Mouse (Mus musculus): ENCODE results near the gene Spem2. TPM values are rescaled to one million over a fixed set of nuclear protein-coding genes. Genes with fewer than 3 reads are reported as not detected.

Spem2 gene
- total RNA-seq, 2 experiments from 2014 or later: not detected

DNA sequence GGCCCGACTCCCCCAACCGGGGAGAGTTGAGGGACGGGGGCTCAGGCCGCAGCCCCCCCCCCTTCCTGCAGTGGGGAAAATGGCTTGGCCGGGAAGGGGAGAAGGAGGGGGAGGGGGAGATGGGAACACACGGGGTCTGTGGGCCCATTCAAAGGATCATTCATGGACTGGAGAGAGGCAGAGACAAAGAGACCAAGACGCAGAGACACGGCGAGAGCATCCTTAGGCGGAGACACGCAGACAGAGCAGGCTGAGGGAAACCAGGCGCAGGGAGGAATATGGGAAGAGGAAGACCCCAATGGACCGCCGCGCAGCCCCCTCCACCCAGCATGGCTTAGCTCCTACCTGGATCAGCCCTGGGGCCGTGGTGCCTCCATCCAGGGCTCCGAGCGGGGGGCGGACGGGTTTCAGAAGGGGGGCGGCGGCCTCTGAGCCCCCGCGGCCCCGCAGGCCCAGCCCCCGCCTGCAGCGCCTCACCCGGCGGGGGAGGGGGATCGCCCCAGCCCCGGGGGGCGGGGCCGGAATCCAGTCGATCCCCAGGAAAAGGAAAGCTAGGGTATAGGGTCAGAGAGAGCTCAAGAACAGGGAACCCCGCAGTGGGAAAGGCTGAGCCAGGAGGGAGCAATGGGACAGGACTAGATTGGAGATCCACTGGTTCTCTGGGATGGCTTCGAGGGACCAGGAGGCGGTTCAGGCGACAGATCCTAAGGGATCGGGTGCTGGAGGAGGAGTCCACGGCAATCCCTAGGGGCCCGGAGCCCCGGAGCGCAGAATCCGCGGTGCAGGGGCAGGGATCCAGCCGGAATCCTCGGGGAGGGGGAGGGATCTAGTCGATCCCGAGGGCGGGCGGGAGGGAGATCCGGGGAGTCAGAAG lies 18.7 kb upstream of the Spem2 start:
- DNase-seq: peak; percentile 26 to 45
- intact Hi-C loops (cut with DNase I): loop anchor here (5.0 kb wide), 1 partner anchor 35 kb away; the partner anchor contains the start of gene Fgf11

- DNase-seq: no peak
- intact Hi-C loops (cut with DNase I): loop anchor here (5.0 kb wide), 1 partner anchor 34 kb away; the partner anchor contains the start of gene Fgf11
Measured at GRCm38 (mm10) chr11:69835966-69836335, 17.7 kb upstream of the Spem2 start.

- intact Hi-C loops (cut with DNase I): loop anchor here (5.0 kb wide), 1 partner anchor 33 kb away; the partner anchor contains the start of gene Fgf11
- no peak for DNase-seq
Measured at GRCm38 (mm10) chr11:69835326-69835965, 17.2 kb upstream of the Spem2 start.

DNA sequence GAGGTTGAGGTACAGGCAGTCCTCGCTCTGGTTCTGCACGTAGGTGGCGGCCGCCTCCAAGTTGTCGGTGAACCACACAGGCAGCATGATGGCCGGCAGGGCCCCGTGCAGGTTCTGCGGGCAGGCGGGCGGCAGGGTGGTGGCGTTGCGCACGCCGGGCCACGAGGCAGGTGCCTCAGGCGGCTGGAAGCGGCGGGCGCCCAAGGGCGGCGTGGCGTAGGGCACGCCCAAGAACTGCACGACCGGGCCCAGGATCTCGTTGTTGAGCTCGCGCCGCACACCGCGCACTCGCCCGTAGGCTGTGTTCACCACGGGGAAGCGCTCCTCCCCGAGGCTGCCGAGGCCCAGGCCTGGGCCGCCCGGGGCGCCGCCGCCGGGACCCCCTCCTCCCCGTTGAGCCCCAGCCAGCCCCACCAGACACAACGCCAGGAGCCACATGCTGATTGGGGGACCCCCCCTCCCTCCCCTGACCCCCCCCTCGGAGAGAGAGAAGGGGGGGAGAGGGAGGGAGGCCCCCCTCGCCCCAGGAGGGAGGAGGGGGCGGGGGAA lies 15.8 kb upstream of the Spem2 start:
- no peak for DNase-seq
- intact Hi-C loops (cut with DNase I): no loop called here

- intact Hi-C loops (cut with DNase I): no loop called here
- DNase-seq: no peak
Measured at GRCm38 (mm10) chr11:69833554-69833953, 15.3 kb upstream of the Spem2 start.

DNA sequence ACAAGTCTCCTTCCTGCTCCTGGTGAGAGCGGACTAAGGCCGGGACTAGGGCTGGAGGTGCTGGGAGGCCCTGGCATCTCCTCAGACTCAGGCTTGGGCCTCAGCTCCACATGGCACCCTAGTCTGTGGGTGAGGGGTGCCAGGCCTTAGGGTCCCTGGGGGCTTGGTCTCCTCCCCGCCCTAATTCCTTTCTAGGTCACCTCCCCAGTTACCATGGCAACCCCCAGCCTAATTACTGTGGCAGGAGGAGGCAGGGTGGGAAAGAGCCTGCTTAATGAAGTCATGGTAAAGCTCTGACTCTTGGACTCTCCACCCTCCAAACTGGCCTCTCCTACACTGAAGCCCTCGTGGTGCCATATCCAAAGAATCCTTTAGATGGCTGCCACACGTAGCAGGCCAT lies 10.6 kb upstream of the Spem2 start:
- DNase-seq: no peak
- intact Hi-C loops (cut with DNase I): no loop called here

GRCm38 (mm10) chr11:69823456-69823855 lies 5.2 kb upstream of the Spem2 start:
- DNase-seq: no peak
- intact Hi-C loops (cut with DNase I): no loop called here

- intact Hi-C loops (cut with DNase I): no loop called here
Measured at GRCm38 (mm10) chr11:69822080-69822479, 3.8 kb upstream of the Spem2 start, which contains the start of gene Spem1. Spem1 (minus strand) TSS chr11:69822180.

DNA sequence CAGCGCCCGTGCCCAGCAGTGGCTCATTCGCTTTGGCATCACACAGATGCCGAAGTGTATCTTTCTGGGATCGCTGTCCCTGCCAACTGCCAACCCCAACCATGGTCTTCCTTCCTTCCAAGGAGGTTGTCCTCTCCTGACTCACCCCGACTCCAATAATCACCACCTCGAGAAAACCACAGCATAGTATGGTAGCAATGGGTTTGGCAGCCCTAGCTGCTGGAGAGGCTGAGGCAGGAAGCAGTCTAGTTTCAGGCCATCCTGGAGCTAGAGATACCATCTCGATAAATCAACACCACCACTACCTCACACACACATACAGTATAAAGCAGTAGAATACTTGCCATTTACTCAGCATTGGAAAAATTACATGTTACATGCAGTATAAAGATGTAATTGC lies 606 bp upstream of the Spem2 start:
- no peak for DNase-seq
- intact Hi-C loops (cut with DNase I): no loop called here

More at GRCm38 (mm10) chr11:69822080-69822479, 3.8 kb upstream of the Spem2 start, which contains the start of gene Spem1:
- no peak for DNase-seq

GRCm38 (mm10) chr11:69816520-69816919 lies 1.7 kb downstream of the Spem2 start:
- no peak for DNase-seq
- intact Hi-C loops (cut with DNase I): no loop called here

GRCm38 (mm10) chr11:69815155-69815554 lies 3.1 kb downstream of the Spem2 start, which contains the start of gene Gm39566:
Gm39566 (minus strand) TSS chr11:69815298.
- intact Hi-C loops (cut with DNase I): no loop called here
- no peak for DNase-seq

DNA sequence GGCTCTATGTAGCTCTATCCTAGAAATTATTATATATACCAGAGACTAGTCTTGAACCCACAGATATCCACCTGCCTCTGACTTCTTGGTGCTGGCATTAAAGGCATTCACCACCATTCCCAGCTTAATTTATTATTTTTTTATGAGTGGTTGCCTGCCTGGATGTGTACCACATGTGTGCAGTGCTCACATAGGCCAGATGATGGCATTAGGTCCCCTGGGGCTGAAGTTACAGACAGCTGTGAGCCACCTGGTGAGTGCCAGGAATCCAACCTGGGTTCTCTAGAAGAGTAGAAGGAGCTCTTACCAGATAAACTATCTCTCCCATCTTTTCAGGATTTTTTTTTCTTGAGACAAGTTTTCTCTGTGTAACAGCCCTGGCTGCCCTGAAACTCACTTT lies 8.0 kb downstream of the Spem2 start:
- intact Hi-C loops (cut with DNase I): no loop called here
- no peak for DNase-seq

- DNase-seq: no peak
- intact Hi-C loops (cut with DNase I): no loop called here
Measured at GRCm38 (mm10) chr11:69807641-69808040, 10.6 kb downstream of the Spem2 start.

DNA sequence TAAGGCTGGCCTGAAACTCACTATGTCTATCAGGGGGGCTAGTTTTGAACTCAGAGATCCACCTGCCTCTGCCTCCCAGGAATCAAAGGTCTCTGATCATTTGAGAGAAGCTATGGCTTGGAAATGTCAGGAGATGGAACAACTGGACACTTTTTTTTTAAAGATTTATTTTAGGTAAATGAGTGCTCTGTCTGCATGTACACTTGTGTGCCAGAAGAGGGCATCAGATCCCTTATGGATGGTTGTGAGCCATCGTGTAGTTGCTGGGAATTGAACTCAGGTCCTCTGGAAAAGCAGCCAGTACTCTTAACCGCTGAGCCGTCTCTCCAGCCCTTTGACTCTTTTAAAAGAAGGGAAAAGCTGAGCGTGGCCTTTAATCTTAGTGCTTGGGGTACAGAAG lies 11.9 kb downstream of the Spem2 start:
- intact Hi-C loops (cut with DNase I): no loop called here

DNA sequence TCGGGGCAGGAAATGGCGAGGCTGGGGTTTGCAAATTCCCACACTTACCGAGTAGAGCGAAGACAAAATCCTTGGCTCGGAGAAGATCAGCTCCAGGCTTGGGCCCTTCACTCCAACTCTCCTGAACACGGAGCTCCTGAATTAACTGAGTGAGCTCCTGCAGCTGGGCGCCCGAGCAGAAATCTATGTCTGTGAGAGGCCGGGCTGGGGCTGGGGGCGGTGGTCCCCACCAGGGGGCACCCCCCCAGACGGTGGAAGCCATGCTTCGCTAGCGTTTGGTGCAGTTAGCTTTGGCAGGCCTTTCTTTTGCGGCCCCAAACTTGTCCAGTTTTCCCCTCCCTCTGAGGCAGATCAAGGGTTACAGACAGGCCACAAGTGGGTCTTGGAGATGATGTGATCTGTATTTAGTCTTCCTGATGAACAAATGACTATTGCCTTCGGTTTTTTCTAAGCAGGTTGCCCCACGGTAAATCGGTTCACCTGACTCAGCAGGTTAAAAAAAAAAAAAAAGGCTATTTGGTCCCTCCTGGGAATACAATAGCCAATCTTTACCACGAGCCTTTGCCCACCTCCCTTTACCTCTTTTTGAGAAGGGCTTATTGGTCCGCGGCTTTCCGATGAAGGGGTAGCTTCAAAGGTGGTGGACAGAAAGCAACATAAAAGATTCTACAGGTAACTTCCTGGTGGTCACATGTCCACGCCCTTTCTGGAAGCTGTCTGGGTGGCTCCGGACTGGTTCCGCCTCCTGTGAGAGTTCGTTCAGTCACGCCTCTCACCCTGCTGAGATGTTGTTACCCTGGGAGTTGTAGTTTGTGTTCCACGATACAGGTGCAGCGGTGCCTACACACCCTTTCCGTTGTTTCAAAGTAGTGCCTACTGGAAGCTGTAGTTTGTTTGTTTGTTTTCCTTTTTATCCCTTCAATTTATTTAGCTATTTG lies 13.0 kb downstream of the Spem2 start, which contains the start of gene Tmem102:
Tmem102 (minus strand) TSS at position 653 of the 938 bp plus-strand sequence.
- intact Hi-C loops (cut with DNase I): loop anchor here (5.0 kb wide), 3 partner anchors 32 to 72 kb away; partner anchors contain the start of genes Nlgn2, Slc35g3, Tmem256 and Tmem95
- DNase-seq: no peak

More for the DNA sequence above, 11.9 kb downstream of the Spem2 start:
- no peak for DNase-seq

- intact Hi-C loops (cut with DNase I): loop anchor here (5.0 kb wide), 3 partner anchors 33 to 73 kb away; partner anchors contain the start of genes Nlgn2, Slc35g3, Tmem256 and Tmem95
- DNase-seq: no peak
Measured at GRCm38 (mm10) chr11:69804652-69804940, 13.7 kb downstream of the Spem2 start.

DNA sequence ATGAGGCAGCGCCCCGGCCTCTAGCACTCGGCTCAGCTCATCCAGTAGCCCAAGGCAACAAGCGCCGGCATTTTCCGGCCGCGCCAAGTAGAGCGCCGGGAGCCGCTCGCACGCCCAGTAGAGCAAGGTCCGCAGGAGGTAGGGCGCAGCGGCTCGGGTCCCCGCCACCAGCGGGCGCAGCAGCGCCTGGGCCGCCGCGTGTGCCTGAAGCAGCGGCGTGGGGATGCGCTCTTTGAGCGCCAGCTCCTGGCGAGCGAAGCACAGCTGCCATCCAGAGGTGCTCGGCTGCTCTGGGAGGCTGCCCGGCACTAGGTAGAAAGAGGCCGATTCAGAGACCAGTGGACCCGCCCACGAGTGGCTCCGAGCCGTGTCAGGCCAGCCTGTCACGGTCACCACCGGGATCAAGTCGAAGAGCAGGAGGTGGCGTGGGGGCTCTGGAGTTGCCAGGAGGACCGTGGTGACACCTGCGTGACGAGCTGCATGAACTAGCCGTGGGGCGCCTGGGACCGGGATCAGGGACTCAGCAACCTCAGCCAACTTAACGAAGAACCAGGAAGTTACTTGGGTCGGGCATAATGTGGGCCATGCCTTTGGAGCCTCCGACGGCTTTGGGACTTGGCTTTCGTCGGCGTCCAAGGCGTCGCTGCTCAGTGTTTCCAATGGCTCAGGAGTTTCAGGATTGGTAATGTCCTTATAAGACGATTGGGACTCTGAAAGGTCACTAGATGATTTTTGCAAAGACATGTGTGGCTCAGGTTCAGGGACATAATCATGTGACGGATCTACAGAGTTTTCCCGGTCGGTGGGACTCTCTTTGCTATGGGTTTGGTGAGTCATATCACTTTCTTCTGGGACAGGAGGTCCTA lies 14.2 kb downstream of the Spem2 start:
- DNase-seq: peak; percentile 68
- intact Hi-C loops (cut with DNase I): loop anchor here (5.0 kb wide), 3 partner anchors 33 to 73 kb away; partner anchors contain the start of genes Nlgn2, Slc35g3, Tmem256 and Tmem95

GRCm38 (mm10) chr11:69803328-69803727 lies 14.9 kb downstream of the Spem2 start:
- intact Hi-C loops (cut with DNase I): loop anchor here (5.0 kb wide), 3 partner anchors 34 to 74 kb away; partner anchors contain the start of genes Nlgn2, Slc35g3, Tmem256 and Tmem95
- DNase-seq: no peak

Measured in gastrocnemius, postnatal 36 days (tissue).